Mouse (Mus musculus) intestine, embryonic 15.5 days (tissue): ENCODE measurements around the gene Zfp800. TPM values are rescaled to one million over a fixed set of nuclear protein-coding genes. Genes with fewer than 3 reads are reported as not detected.
A peak's percentile ranks its signal among the peaks of the same experiment; 100 is the strongest.

Source experiments
- ATAC-seq: fragments of 200-750 bp; cut with Nextera tagmentation; 2 replicates; pipeline ENCODE4 v1.8.0; 2017; ENCODE audit warnings: moderate TSS enrichment, moderate library complexity
- H3K27ac ChIP-seq: fragments of 300-500 bp; sonication (generic); 2 replicates; pipeline ENCODE4 v1.5.1; 2015; ENCODE audit warnings: mild to moderate bottlenecking, inconsistent platforms
- H3K27me3 ChIP-seq: fragments of 300-500 bp; sonication (generic); replicated peaks from 2 replicates; pipeline ENCODE4 v1.6.1; 2015; ENCODE audit warnings: inconsistent platforms
- H3K36me3 ChIP-seq: fragments of 300-500 bp; sonication (generic); 2 replicates; pipeline ENCODE4 v1.6.1; 2015; ENCODE audit warnings: inconsistent platforms
- H3K4me1 ChIP-seq: fragments of 300-500 bp; sonication (generic); replicated peaks from 2 replicates; pipeline ENCODE4 v1.6.1; 2015; ENCODE audit warnings: inconsistent platforms
- H3K4me2 ChIP-seq: fragments of 300-500 bp; sonication (generic); replicated peaks from 2 replicates; pipeline ENCODE4 v1.6.1; 2015; ENCODE audit warnings: mild to moderate bottlenecking, inconsistent platforms
- H3K4me3 ChIP-seq: fragments of 300-500 bp; sonication (generic); replicated peaks from 2 replicates; pipeline ENCODE4 v1.5.1; 2015; ENCODE audit warnings: inconsistent platforms
- H3K9ac ChIP-seq: fragments of 300-500 bp; sonication (generic); 2 replicates; pipeline ENCODE4 v1.6.1; 2015; ENCODE audit warnings: inconsistent platforms
- H3K9me3 ChIP-seq: fragments of 300-500 bp; sonication (generic); 2 replicates; pipeline ENCODE4 v1.6.1; 2016; ENCODE audit warnings: inconsistent platforms
- WGBS: fragments of 180-500 bp; shearing (Covaris S2); methylation state at CpG from one replicate; pipeline ENCODE4 v1.1.7; 2015; 5-methylcytosine and 5-hydroxymethylcytosine counted together
- polyA plus RNA-seq: library from polyadenylated mRNA; unstranded; fragments of >200 nt; fragmentation: Nextera tagmentation; extraction: Ambion mirVana; gene quantifications from 2 replicates; pipeline ENCODE4 v1.2.1, GENCODE M21; 2015

Gene Zfp800
- polyA plus RNA-seq, 1 experiment from 2014 or later, result 28.2 TPM

GRCm38 (mm10) chr6:28421469-28422000, 23.7 kb upstream of the Zfp800 start:
- Histone ChIP-seq H3K4me3 (peak overlapping the region; percentile 73), H3K9me3 (no peaks in the 10 kb centered on the region), H3K27ac (peak overlapping the region; percentile 66), H3K4me1 (peaks cover 31% of the 10 kb centered on the region), H3K4me2 (peak overlapping the region; percentile 87), H3K36me3 (peaks cover 19% of the 10 kb centered on the region), H3K9ac (peak overlapping the region; percentile 77), H3K27me3 (no peaks in the 10 kb centered on the region)
- peak; percentile 92 for ATAC-seq
- WGBS, result under 1% methylated on average over 27 of the region's 27 CpGs

GRCm38 (mm10) chr6:28420865-28421264, 23.1 kb upstream of the Zfp800 start:
- Histone ChIP-seq H3K4me2 (peak overlapping the region; percentile 87), H3K9ac (peak overlapping the region; percentile 77), H3K36me3 (peaks cover 16% of the 10 kb centered on the region; the same call in 1 of the 2 replicates), H3K4me1 (peaks cover 31% of the 10 kb centered on the region), H3K27ac (peak overlapping the region; percentile 66), H3K9me3 (no peaks in the 10 kb centered on the region), H3K27me3 (no peaks in the 10 kb centered on the region), H3K4me3 (peak overlapping the region; percentile 73)
- WGBS, result 18% methylated on average over 13 of the region's 13 CpGs
- no peak for ATAC-seq

- 74% methylated on average over 17 of the region's 17 CpGs for whole genome bisulfite sequencing
- Histone ChIP-seq H3K27ac (no peak overlapping the region), H3K9ac (peak overlapping the region; percentile 77)
Observed at GRCm38 (mm10) chr6:28420361-28420760, 22.6 kb upstream of the Zfp800 start.

GRCm38 (mm10) chr6:28419673-28420072, 21.9 kb upstream of the Zfp800 start:
- no peaks in the 10 kb centered on the region for H3K9me3 ChIP-seq
- no peak overlapping the region for H3K4me3 ChIP-seq
- no peaks in the 10 kb centered on the region for H3K27me3 ChIP-seq
- no peak for ATAC-seq
- H3K9ac ChIP-seq, result no peak overlapping the region
- H3K36me3 ChIP-seq, result peaks cover 12% of the 10 kb centered on the region; the same call in 1 of the 2 replicates
- no peak overlapping the region for H3K27ac ChIP-seq
- 94% methylated on average over 2 of the region's 2 CpGs for WGBS
- peak overlapping the region; percentile 87 for H3K4me2 ChIP-seq
- peaks cover 26% of the 10 kb centered on the region for H3K4me1 ChIP-seq

More at GRCm38 (mm10) chr6:28420361-28420760, 22.6 kb upstream of the Zfp800 start:
- Histone ChIP-seq H3K4me3 (peak overlapping the region; percentile 73), H3K4me1 (peaks cover 31% of the 10 kb centered on the region), H3K36me3 (peaks cover 15% of the 10 kb centered on the region; the same call in 1 of the 2 replicates), H3K27me3 (no peaks in the 10 kb centered on the region), H3K4me2 (peak overlapping the region; percentile 87), H3K9me3 (no peaks in the 10 kb centered on the region)
- no peak for ATAC-seq

GRCm38 (mm10) chr6:28418449-28418848, 20.6 kb upstream of the Zfp800 start:
- no peak overlapping the region for H3K9ac ChIP-seq
- H3K4me1 ChIP-seq, result peaks cover 20% of the 10 kb centered on the region
- no peaks in the 10 kb centered on the region for H3K9me3 ChIP-seq
- no peaks in the 10 kb centered on the region for H3K27me3 ChIP-seq
- no peak overlapping the region for H3K4me2 ChIP-seq
- no peak for ATAC-seq
- no peak overlapping the region for H3K4me3 ChIP-seq
- peaks cover 12% of the 10 kb centered on the region; the same call in 1 of the 2 replicates for H3K36me3 ChIP-seq
- no peak overlapping the region for H3K27ac ChIP-seq
- 83% methylated on average over 14 of the region's 14 CpGs for WGBS

GRCm38 (mm10) chr6:28416981-28417380, 19.2 kb upstream of the Zfp800 start:
- no peak for ATAC-seq
- no peak overlapping the region for H3K4me3 ChIP-seq
- H3K9me3 ChIP-seq, result no peaks in the 10 kb centered on the region
- WGBS, result 71% methylated on average over 4 of the region's 4 CpGs
- H3K4me1 ChIP-seq, result peaks cover 17% of the 10 kb centered on the region
- H3K36me3 ChIP-seq, result peaks cover 12% of the 10 kb centered on the region; the same call in 1 of the 2 replicates
- H3K27me3 ChIP-seq, result no peaks in the 10 kb centered on the region
- H3K9ac ChIP-seq, result no peak overlapping the region
- no peak overlapping the region for H3K27ac ChIP-seq
- no peak overlapping the region for H3K4me2 ChIP-seq

GRCm38 (mm10) chr6:28411236-28411635, 13.4 kb upstream of the Zfp800 start:
- ATAC-seq, result no peak
- Histone ChIP-seq H3K4me3 (no peak overlapping the region), H3K4me1 (no peaks in the 10 kb centered on the region), H3K36me3 (no peaks in the 10 kb centered on the region), H3K27ac (no peak overlapping the region), H3K9me3 (no peaks in the 10 kb centered on the region), H3K9ac (no peak overlapping the region), H3K27me3 (no peaks in the 10 kb centered on the region), H3K4me2 (no peak overlapping the region)
- WGBS, result 71% methylated on average over 2 of the region's 2 CpGs

- no peak overlapping the region for H3K4me3 ChIP-seq
- no peaks in the 10 kb centered on the region for H3K4me1 ChIP-seq
- no peak for ATAC-seq
- H3K27me3 ChIP-seq, result no peaks in the 10 kb centered on the region
- no peaks in the 10 kb centered on the region for H3K9me3 ChIP-seq
- H3K27ac ChIP-seq, result no peak overlapping the region
- WGBS, result 73% methylated on average over 9 of the region's 9 CpGs
- H3K9ac ChIP-seq, result no peak overlapping the region
- H3K4me2 ChIP-seq, result no peak overlapping the region
- no peaks in the 10 kb centered on the region for H3K36me3 ChIP-seq
Observed at GRCm38 (mm10) chr6:28410053-28410452, 12.2 kb upstream of the Zfp800 start.

- no peaks in the 10 kb centered on the region for H3K36me3 ChIP-seq
- WGBS, result 88% methylated on average over 4 of the region's 4 CpGs
- H3K4me2 ChIP-seq, result no peak overlapping the region
- no peak overlapping the region for H3K27ac ChIP-seq
- 0 out of 2 replicates have a peak, but pooled peaks cover 3% of the 10 kb centered on the region for H3K4me1 ChIP-seq
- no peak overlapping the region for H3K4me3 ChIP-seq
- H3K9ac ChIP-seq, result no peak overlapping the region
- 0 out of 2 replicates have a peak, but pooled peaks cover 12% of the 10 kb centered on the region for H3K27me3 ChIP-seq
- no peak for ATAC-seq
- no peaks in the 10 kb centered on the region for H3K9me3 ChIP-seq
Observed at GRCm38 (mm10) chr6:28399791-28400190, 2.0 kb upstream of the Zfp800 start.

GRCm38 (mm10) chr6:28398726-28399125, 921 bp upstream of the Zfp800 start:
- no peak for ATAC-seq
- 85% methylated on average over 3 of the region's 3 CpGs for WGBS
- H3K9me3 ChIP-seq, result no peaks in the 10 kb centered on the region

GRCm38 (mm10) chr6:28396853-28397457, 850 bp downstream of the Zfp800 start:
- 0 out of 2 replicates have a peak, but pooled peaks cover 3% of the 10 kb centered on the region for H3K4me1 ChIP-seq
- H3K36me3 ChIP-seq, result no peaks in the 10 kb centered on the region
- peak overlapping the region; percentile 34 for H3K4me3 ChIP-seq
- no peak for ATAC-seq
- 5% methylated on average over 19 of the region's 19 CpGs for WGBS
- no peak overlapping the region for H3K27ac ChIP-seq
- 0 out of 2 replicates have a peak, but pooled peaks cover 12% of the 10 kb centered on the region for H3K27me3 ChIP-seq
- H3K9ac ChIP-seq, result no peak overlapping the region
- peak overlapping the region; percentile 73 for H3K4me2 ChIP-seq
- H3K9me3 ChIP-seq, result no peaks in the 10 kb centered on the region

More at GRCm38 (mm10) chr6:28398726-28399125, 921 bp upstream of the Zfp800 start:
- no peaks in the 10 kb centered on the region for H3K36me3 ChIP-seq
- H3K4me2 ChIP-seq, result no peak overlapping the region
- 0 out of 2 replicates have a peak, but pooled peaks cover 12% of the 10 kb centered on the region for H3K27me3 ChIP-seq
- 0 out of 2 replicates have a peak, but pooled peaks cover 3% of the 10 kb centered on the region for H3K4me1 ChIP-seq
- H3K9ac ChIP-seq, result no peak overlapping the region
- H3K27ac ChIP-seq, result no peak overlapping the region
- H3K4me3 ChIP-seq, result no peak overlapping the region

GRCm38 (mm10) chr6:28396051-28396852, 1.6 kb downstream of the Zfp800 start:
- H3K9ac ChIP-seq, result no peak overlapping the region
- no peaks in the 10 kb centered on the region for H3K36me3 ChIP-seq
- WGBS, result 38% methylated on average over 15 of the region's 15 CpGs
- peak overlapping the region; percentile 73; the same call in 1 of the 2 replicates for H3K4me2 ChIP-seq
- H3K4me3 ChIP-seq, result no peak overlapping the region; the same call in 1 of the 2 replicates
- H3K4me1 ChIP-seq, result 0 out of 2 replicates have a peak, but pooled peaks cover 3% of the 10 kb centered on the region
- 0 out of 2 replicates have a peak, but pooled peaks cover 12% of the 10 kb centered on the region for H3K27me3 ChIP-seq
- H3K27ac ChIP-seq, result no peak overlapping the region
- no peak for ATAC-seq
- no peaks in the 10 kb centered on the region for H3K9me3 ChIP-seq
